Mouse (Mus musculus): ENCODE results near the gene Elmo3.
A peak's percentile ranks its signal among the peaks of the same experiment; 100 is the strongest.

DNA sequence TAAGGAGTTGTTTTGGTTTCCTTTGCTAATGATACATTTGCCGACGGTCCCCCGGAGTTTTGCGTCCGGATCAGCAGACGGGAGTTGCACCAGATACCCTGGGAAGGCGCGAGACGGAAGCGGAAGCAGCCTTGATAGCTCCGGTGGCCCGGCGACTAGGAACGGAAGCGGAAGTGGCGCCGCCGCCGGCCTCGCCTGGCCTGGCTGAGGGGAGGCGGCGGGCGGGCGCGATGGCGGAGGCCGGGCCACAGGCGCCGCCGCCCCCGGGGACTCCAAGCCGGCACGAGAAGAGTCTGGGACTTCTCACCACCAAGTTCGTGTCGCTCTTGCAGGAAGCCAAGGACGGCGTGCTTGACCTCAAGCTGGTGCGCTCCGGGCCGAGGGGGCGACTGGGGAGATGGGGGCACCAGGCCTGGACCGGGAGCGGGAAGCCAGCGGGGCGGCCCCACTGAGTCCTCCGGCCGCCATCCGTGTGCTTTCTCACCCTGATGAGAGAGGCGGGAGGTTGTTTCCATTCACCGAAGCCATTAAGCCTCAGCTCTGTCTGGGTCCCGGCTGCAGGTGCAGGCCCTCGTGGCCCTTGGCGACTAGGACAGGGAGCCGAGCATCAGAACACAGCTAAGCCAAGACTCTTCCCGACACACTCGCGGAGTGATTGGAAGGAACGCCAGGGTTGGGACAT, 7.7 kb upstream of the Elmo3 start, which contains the start of gene E2f4:
- TF ChIP-seq GATA1 (IDR thresholded peaks at IDR 0.05; ENCODE audit: borderline replicate concordance, low read length): no peak
- TF ChIP-seq FLI1 (IDR thresholded peaks at IDR 0.05; ENCODE audit: low read length): peak; percentile 61; the same call in 1 of the 2 replicates
